ENCODE assay signal across 11 mouse cellular contexts in genomic region chr14:103777386-103777785, GRCm38 (mm10).
DNase-seq lines count a peak whose midpoint lies in the region; ATAC-seq and TF ChIP-seq lines count a peak whose summit lies in the region.
"Had no signal": no experiment of that assay in that cellular context is flagged by ENCODE, and none has a peak within 500 bp of the region (broad histone marks: within the 10 kb centered on the region; RNA-seq: fewer than 3 reads in every experiment).

No protein-coding gene starts in this region.

- no peak for TF ChIP-seq CTCF in layer of hippocampus, adult 2 months (conservative IDR thresholded peaks at IDR 0.05)
- no peak for TF ChIP-seq CTCF in stomach, postnatal 0 days (IDR thresholded peaks at IDR 0.05; ENCODE audit: low read depth)
- no peak for TF ChIP-seq CTCF in kidney, adult 2 months (conservative IDR thresholded peaks at IDR 0.05; ENCODE audit: insufficient read depth, insufficient read length, low read depth, low read length)

- peak overlapping the region; percentile 56; the same call in 1 of the 2 replicates for H3K4me2 ChIP-seq in midbrain, embryonic 13.5 days (replicated peaks)
- 0 out of 2 replicates have a peak overlapping the region, but pooled peaks have one; percentile 40 for H3K4me2 ChIP-seq in stomach, postnatal 0 days (replicated peaks; ENCODE audit: low read depth)

- ATAC-seq in granulocyte monocyte progenitor cell, adult 5-6 weeks (replicated peaks; ENCODE audit: poor library complexity, severe bottlenecking), result peak; percentile 90
- no peak for ATAC-seq in midbrain, embryonic 13.5 days
- no peak for ATAC-seq in stomach, postnatal 0 days (ENCODE audit: low FRiP score, low TSS enrichment)

- H3K9me3 ChIP-seq in midbrain, embryonic 13.5 days, result no peaks in the 10 kb centered on the region
- no peaks in the 10 kb centered on the region for H3K9me3 ChIP-seq in stomach, postnatal 0 days (ENCODE audit: control insufficient read depth, low read length)
- H3K9me3 ChIP-seq: embryonic facial prominence, embryonic 15.5 days; heart, embryonic 12.5 days had no signal

- DNase-seq in layer of hippocampus, adult 2 months (ENCODE audit: low spot score in 2 of 2), result no peak
- no peak for DNase-seq in layer of hippocampus, postnatal 10 days (ENCODE audit: low spot score in 2 of 2)
- DNase-seq in stomach, postnatal 0 days (ENCODE audit: low spot score), result no peak
- no peak for DNase-seq in ovary, postnatal 10 days (ENCODE audit: low spot score)
- DNase-seq in kidney, adult 2 months, result no peak
- DNase-seq in left cerebral cortex, postnatal 10 days (ENCODE audit: extremely low spot score in 1 of 2, low spot score in 2 of 2), result no peak
- DNase-seq: lung, postnatal 14 days had no signal

- no peak overlapping the region for H3K4me3 ChIP-seq in layer of hippocampus, adult 2 months
- H3K4me3 ChIP-seq in midbrain, embryonic 13.5 days (replicated peaks), result no peak overlapping the region
- no peak overlapping the region for H3K4me3 ChIP-seq in stomach, postnatal 0 days (ENCODE audit: low read depth, low read length)
- H3K4me3 ChIP-seq in kidney, adult 2 months (ENCODE audit: insufficient read depth, low read depth, low read length), result no peak overlapping the region

- TF ChIP-seq EP300 in stomach, postnatal 0 days (optimal IDR thresholded peaks at IDR 0.05), result no peak

- 20% methylated on average over 4 of the region's 4 CpGs for WGBS in midbrain, embryonic 13.5 days
- WGBS in stomach, postnatal 0 days, result 57% methylated on average over 4 of the region's 4 CpGs
- 77% methylated on average over 4 of the region's 4 CpGs for WGBS in kidney, adult 2 months

- no peak for TF ChIP-seq POLR2A in kidney, adult 2 months (IDR thresholded peaks at IDR 0.05; ENCODE audit: low read depth, low read length)

- H3K27me3 ChIP-seq in midbrain, embryonic 13.5 days, result no peaks in the 10 kb centered on the region
- no peaks in the 10 kb centered on the region for H3K27me3 ChIP-seq in stomach, postnatal 0 days (ENCODE audit: control insufficient read depth, insufficient read depth, low read length)
- H3K27me3 ChIP-seq in kidney, adult 2 months (replicated peaks; ENCODE audit: control insufficient read depth, insufficient read depth, low read length), result no peaks in the 10 kb centered on the region; the same call in 1 of the 2 replicates
- H3K27me3 ChIP-seq: embryonic facial prominence, embryonic 15.5 days; heart, embryonic 12.5 days had no signal

- intact Hi-C loops in left cerebral cortex, postnatal 10 days (cut with DNase I), result no loop called here

- H3K27ac ChIP-seq in layer of hippocampus, adult 2 months, result peak overlapping the region; percentile 80
- peak overlapping the region; percentile 83 for H3K27ac ChIP-seq in midbrain, embryonic 13.5 days
- H3K27ac ChIP-seq in stomach, postnatal 0 days (replicated peaks), result peak overlapping the region; percentile 58; the same call in 1 of the 2 replicates
- no peak overlapping the region for H3K27ac ChIP-seq in kidney, adult 2 months (ENCODE audit: insufficient read depth, low read depth, low read length)
- H3K27ac ChIP-seq: embryonic facial prominence, embryonic 15.5 days had no signal

- H3K36me3 ChIP-seq in midbrain, embryonic 13.5 days, result no peaks in the 10 kb centered on the region
- H3K36me3 ChIP-seq in stomach, postnatal 0 days (ENCODE audit: control insufficient read depth, insufficient read depth, low read length), result no peaks in the 10 kb centered on the region
- no peaks in the 10 kb centered on the region for H3K36me3 ChIP-seq in kidney, adult 2 months (ENCODE audit: control insufficient read depth, insufficient read depth, low read length)
- H3K36me3 ChIP-seq: embryonic facial prominence, embryonic 15.5 days; heart, embryonic 12.5 days had no signal

- peaks cover 25% of the 10 kb centered on the region for H3K4me1 ChIP-seq in midbrain, embryonic 13.5 days (replicated peaks)
- H3K4me1 ChIP-seq in stomach, postnatal 0 days (replicated peaks; ENCODE audit: control insufficient read depth, insufficient read depth), result no peaks in the 10 kb centered on the region
- peaks cover 3% of the 10 kb centered on the region for H3K4me1 ChIP-seq in kidney, adult 2 months (ENCODE audit: control insufficient read depth, insufficient read depth, low read length)
- H3K4me1 ChIP-seq: embryonic facial prominence, embryonic 15.5 days; heart, embryonic 12.5 days had no signal

- H3K9ac ChIP-seq in midbrain, embryonic 13.5 days (replicated peaks), result peak overlapping the region; percentile 54; the same call in 1 of the 2 replicates
- H3K9ac ChIP-seq in stomach, postnatal 0 days (ENCODE audit: low read length), result no peak overlapping the region
- H3K9ac ChIP-seq: heart, embryonic 12.5 days had no signal
